Mouse (Mus musculus) CH12.LX (cell line): ENCODE results near the gene Nfatc2. TPM values are rescaled to one million over a fixed set of nuclear protein-coding genes. Genes with fewer than 3 reads are reported as not detected.

Source experiments
- DNase-seq: peaks from one replicate; pipeline ENCODE4 v3.0.0-alpha.2; 2013; ENCODE audit errors: extremely low read depth
- H3K27ac ChIP-seq: 2 replicates; pipeline ENCODE4 v1.5.1; 2012; ENCODE audit warnings: low read depth, mild to moderate bottlenecking, control low read depth, moderate library complexity; ENCODE audit not compliant: insufficient read depth
- H3K27me3 ChIP-seq: replicated peaks from 2 replicates; pipeline ENCODE3; 2012; ENCODE audit warnings: inconsistent platforms
- H3K36me3 ChIP-seq, 2 experiments: replicated peaks in 1 of 2; 2 replicates each; pipeline versions ENCODE3 to v1.6.1; 2012; ENCODE audit warnings: inconsistent platforms in 1 of 2, low read length in 1 of 2, mild to moderate bottlenecking in 1 of 2, mixed read lengths in 1 of 2, moderate library complexity in 1 of 2; ENCODE audit not compliant: control insufficient read depth in 1 of 2, insufficient read depth in 1 of 2
- H3K4me1 ChIP-seq, 2 experiments: 2 replicates each; pipeline ENCODE4 v1.6.1; 2012; ENCODE audit warnings: inconsistent platforms in 1 of 2, moderate library complexity in 1 of 2; ENCODE audit not compliant: insufficient read depth in 2 of 2, control insufficient read depth in 1 of 2
- H3K4me2 ChIP-seq: 2 replicates; pipeline ENCODE4 v1.6.1; 2012; ENCODE audit warnings: low read depth, mild to moderate bottlenecking, control low read depth; ENCODE audit not compliant: poor library complexity, insufficient read depth, severe bottlenecking
- H3K4me3 ChIP-seq, 3 experiments: fragments of 150-350 bp in 1 of 3; sonication (generic) in 1 of 3; replicated peaks in 1 of 3; 2 replicates each; pipeline versions ENCODE3 to v1.5.1; 2011 to 2012; ENCODE audit warnings: low read depth in 2 of 3, low read length in 2 of 3, mild to moderate bottlenecking in 2 of 3, moderate library complexity in 2 of 3, control low read depth in 1 of 3, improper control_type of control experiment in 1 of 3, inconsistent platforms in 1 of 3, mixed read lengths in 1 of 3; ENCODE audit not compliant: poor library complexity in 1 of 3
- H3K79me2 ChIP-seq: replicated peaks from 2 replicates; pipeline ENCODE4 v1.6.1; 2012; ENCODE audit warnings: mild to moderate bottlenecking, moderate library complexity; ENCODE audit not compliant: control insufficient read depth, poor library complexity, insufficient read depth, severe bottlenecking; ENCODE audit errors: extremely low read depth
- H3K9ac ChIP-seq: 2 replicates; pipeline ENCODE4 v1.6.1; 2012; ENCODE audit warnings: low read depth, mild to moderate bottlenecking, control low read depth, moderate library complexity; ENCODE audit not compliant: insufficient read depth
- H3K9me3 ChIP-seq: replicated peaks from 2 replicates; pipeline ENCODE3; 2012; ENCODE audit warnings: low read length, inconsistent platforms, mixed read lengths
- BHLHE40 ChIP-seq: IDR thresholded peaks from 2 replicates; pipeline ENCODE4 v1.6.1; 2011; ENCODE audit warnings: mild to moderate bottlenecking, low read depth, low read length, improper control_type of control experiment
- CHD1 ChIP-seq: IDR thresholded peaks from 2 replicates; pipeline ENCODE4 v1.6.1; 2012; ENCODE audit warnings: low read depth, low read length, improper control_type of control experiment, inconsistent platforms
- CHD2 ChIP-seq: IDR thresholded peaks from 2 replicates; pipeline ENCODE4 v1.6.1; 2011; ENCODE audit warnings: low read length, improper control_type of control experiment
- CTCF ChIP-seq, 2 experiments: IDR thresholded peaks in 1 of 2; conservative IDR thresholded peaks in 1 of 2; 2 replicates each; pipeline ENCODE4 v1.5.1; 2011 to 2012; ENCODE audit warnings: low read depth in 2 of 2, low read length in 2 of 2, improper control_type of control experiment in 1 of 2, inconsistent platforms in 1 of 2, mild to moderate bottlenecking in 1 of 2, moderate library complexity in 1 of 2
- IRF4 ChIP-seq: IDR thresholded peaks from 2 replicates; pipeline ENCODE4 v1.6.1; 2014; ENCODE audit warnings: low read depth, mild to moderate bottlenecking, inconsistent platforms, low read length, improper control_type of control experiment
- JUN ChIP-seq: IDR thresholded peaks from 2 replicates; pipeline ENCODE4 v1.6.1; 2011; ENCODE audit warnings: low read depth, mild to moderate bottlenecking, low read length, improper control_type of control experiment, moderate library complexity; ENCODE audit not compliant: insufficient read depth
- MAZ ChIP-seq: IDR thresholded peaks from 2 replicates; pipeline ENCODE4 v1.6.1; 2012; ENCODE audit warnings: low read depth, mild to moderate bottlenecking, inconsistent platforms, low read length, improper control_type of control experiment, moderate library complexity
- MEF2A ChIP-seq: IDR thresholded peaks from 2 replicates; pipeline ENCODE4 v1.6.1; 2014; ENCODE audit warnings: low read depth, mild to moderate bottlenecking, inconsistent platforms, low read length, improper control_type of control experiment, borderline replicate concordance
- MXI1 ChIP-seq: IDR thresholded peaks from 2 replicates; pipeline ENCODE4 v1.6.1; 2011; ENCODE audit warnings: mild to moderate bottlenecking, low read depth, low read length, improper control_type of control experiment
- MYC ChIP-seq: IDR thresholded peaks from 2 replicates; pipeline ENCODE4 v1.6.1; 2011; ENCODE audit warnings: low read depth, mild to moderate bottlenecking, improper control_type of control experiment, low read length
- RAD21 ChIP-seq: IDR thresholded peaks from 2 replicates; pipeline ENCODE4 v1.6.1; 2011; ENCODE audit warnings: low read depth, mild to moderate bottlenecking, low read length, improper control_type of control experiment, moderate library complexity
- SIN3A ChIP-seq: IDR thresholded peaks from 2 replicates; pipeline ENCODE4 v1.6.1; 2012; ENCODE audit warnings: low read length, improper control_type of control experiment, inconsistent platforms
- UBTF ChIP-seq: IDR thresholded peaks from 2 replicates; pipeline ENCODE4 v1.6.1; 2012; ENCODE audit warnings: low read depth, mild to moderate bottlenecking, inconsistent platforms, low read length, improper control_type of control experiment, moderate library complexity
- USF2 ChIP-seq: conservative IDR thresholded peaks from 2 replicates; pipeline ENCODE4 v1.6.1; 2011; ENCODE audit warnings: low read depth, low read length, improper control_type of control experiment
- ZNF384 ChIP-seq: IDR thresholded peaks from 2 replicates; pipeline ENCODE4 v1.6.1; 2012; ENCODE audit warnings: low read depth, low read length, improper control_type of control experiment, inconsistent platforms
- dilution Hi-C: fragments of 300-500 bp; cut with MboI; formaldehyde crosslinking; loops from 2 replicates; pipeline ENCODE4 v1.14.3; 2020; ENCODE audit warnings: low sequenced_read_pairs; ENCODE audit not compliant: extremely low pct_unique_long_range_greater_than_20kb, extremely low pct_ligation_motif_present
- in situ Hi-C: fragments of 300-500 bp; cut with MboI; formaldehyde crosslinking; loops from 3 replicates; pipeline ENCODE4 v1.14.3; 2019; ENCODE audit warnings: low sequenced_read_pairs, low pct_ligation_motif_present, low pct_unique_long_range_greater_than_20kb, mixed read lengths
- polyA plus RNA-seq: library from polyadenylated mRNA; unstranded; fragments of >175 nt; gene quantifications from 2 replicates; pipeline ENCODE4 v1.2.1, GENCODE M21; 2012; ENCODE audit warnings: low read depth; ENCODE audit not compliant: insufficient read length
- total RNA-seq, 2 experiments: library from RNA; depleted of rRNA; stranded (reverse); fragments of 300-350 nt in 1 of 2; fragments of >200 nt in 1 of 2; gene quantifications; 2 replicates each; pipeline ENCODE4 v1.2.3; 2012 to 2014

Gene Nfatc2
- total and polyA plus RNA-seq, 3 experiments: 1.8 to 4.8 (median 3.6) TPM

DNA sequence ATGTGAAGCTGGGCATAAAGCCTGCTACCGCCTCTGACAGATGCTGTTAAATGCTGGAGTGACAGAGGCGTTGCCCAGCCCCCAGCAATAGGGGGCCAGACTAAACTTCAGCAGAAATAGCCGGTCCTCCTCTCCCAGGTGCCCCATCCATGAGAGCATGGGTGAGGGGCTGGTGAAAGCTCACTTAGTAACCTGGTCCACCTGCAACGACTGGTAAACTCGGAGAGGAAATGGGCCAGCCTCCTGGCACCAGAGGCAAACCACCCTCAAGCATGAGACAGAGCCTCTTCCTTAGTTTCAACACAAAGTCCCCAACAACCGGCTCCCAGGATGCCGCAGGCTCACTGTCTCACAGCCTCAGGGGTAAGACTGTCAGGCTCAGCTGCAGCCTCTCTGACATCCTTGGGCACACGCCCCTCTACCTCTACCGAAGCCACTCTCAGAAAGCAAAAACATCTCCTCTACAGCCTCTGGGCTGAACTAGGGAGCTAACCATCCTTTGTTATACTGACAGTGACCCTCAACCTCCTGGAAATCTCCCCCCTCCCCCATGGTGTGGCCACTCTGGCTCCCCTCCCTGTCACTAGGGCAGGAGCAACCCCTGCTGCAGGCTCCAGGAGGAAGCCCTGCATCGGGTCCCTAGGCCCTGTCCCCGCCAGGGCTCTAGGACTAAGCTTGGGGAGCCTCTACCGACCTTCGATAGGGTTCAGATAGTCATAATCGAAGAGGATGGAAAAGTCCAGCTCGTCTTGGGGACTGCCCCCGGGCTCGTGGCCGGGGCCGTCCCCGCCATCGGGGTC, 11.9 kb downstream of the Nfatc2 start:
- peak overlapping the region; percentile 79 for H3K4me2 ChIP-seq
- TF ChIP-seq USF2: no peak
- TF ChIP-seq IRF4: 0 out of 2 replicates have a peak, but pooled peaks have one; percentile 43
- no peak for TF ChIP-seq MYC
- no peak for TF ChIP-seq CHD2
- TF ChIP-seq UBTF: peak; percentile 92
- peak; percentile 70; the same call in 1 of the 2 replicates for TF ChIP-seq MXI1
- TF ChIP-seq JUN: no peak
- TF ChIP-seq MAZ: peak; percentile 16; the same call in 1 of the 2 replicates
- TF ChIP-seq SIN3A: peak; percentile 23; the same call in 1 of the 2 replicates
- peak; percentile 31; the same call in 1 of the 2 replicates for TF ChIP-seq BHLHE40
- no peak; the same call in 1 of the 2 replicates for TF ChIP-seq MEF2A
- TF ChIP-seq CTCF (conservative IDR thresholded peaks at IDR 0.05 in 1 of 2, IDR thresholded peaks at IDR 0.05 in 1 of 2; ENCODE audit: low read depth in 2 of 2, low read length in 2 of 2): peak in 1 of 2 experiments; percentile 6; a peak in 1 of 4 replicates
- TF ChIP-seq RAD21: no peak
- DNase-seq: peak; percentile 49
- H3K79me2 ChIP-seq: peaks cover 4% of the 10 kb centered on the region; the same call in 1 of the 2 replicates
- in situ Hi-C loops (loop anchor here (5.0 kb wide), 1 partner anchor 117 kb away; no protein-coding TSS in a partner anchor), dilution Hi-C loops (no loop called here)
- peak overlapping the region; percentile 53 for H3K9ac ChIP-seq
- H3K4me1 ChIP-seq: peaks cover 18 to 61% of the 10 kb centered on the region in 2 experiments
- peaks cover 0 to 24% of the 10 kb centered on the region in 2 experiments for H3K36me3 ChIP-seq
- H3K4me3 ChIP-seq: peak overlapping the region; percentile 69 to 74 (median 69)
- no peaks in the 10 kb centered on the region for H3K9me3 ChIP-seq
- no peaks in the 10 kb centered on the region for H3K27me3 ChIP-seq
- peak overlapping the region; percentile 54; the same call in 1 of the 2 replicates for H3K27ac ChIP-seq

DNA sequence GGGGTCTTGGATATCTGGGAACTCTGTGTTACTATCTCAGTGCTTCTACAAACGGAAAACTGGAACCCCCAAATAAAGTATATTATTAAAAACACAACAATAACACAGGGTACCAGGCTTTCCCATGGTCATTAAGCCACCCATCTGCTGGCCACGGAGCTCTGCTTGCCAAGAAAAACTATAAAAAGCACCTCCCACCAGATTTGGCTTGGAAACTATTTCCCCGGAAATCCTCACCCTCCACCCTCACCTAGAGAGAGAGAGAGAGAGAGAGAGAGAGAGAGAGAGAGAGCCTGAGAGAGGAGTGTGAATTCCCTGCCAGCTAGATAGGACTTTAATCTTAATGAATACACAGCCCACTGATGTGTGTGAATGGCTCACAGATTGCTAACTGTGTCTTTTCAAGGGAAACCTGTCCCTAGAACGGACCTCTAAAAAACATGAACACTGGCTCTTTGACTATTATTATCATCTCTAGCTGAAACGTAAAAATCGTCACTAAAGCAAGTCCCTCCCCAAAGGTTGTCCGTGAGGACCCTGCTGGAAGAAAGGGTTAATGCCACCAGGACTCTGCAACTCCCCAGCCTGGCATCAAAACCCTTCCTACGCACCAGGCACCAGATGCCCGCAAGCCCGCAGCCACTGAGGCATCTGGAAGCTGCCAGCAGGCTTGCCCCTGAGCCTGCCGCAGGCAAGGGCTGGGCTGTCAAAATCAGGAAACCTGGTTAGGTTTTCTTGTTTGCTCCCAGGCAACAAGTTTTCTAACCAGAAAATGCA, 12.7 kb downstream of the Nfatc2 start:
- dilution Hi-C loops: no loop called here
- Histone ChIP-seq H3K79me2 (peaks cover 4% of the 10 kb centered on the region; the same call in 1 of the 2 replicates), H3K9ac (peak overlapping the region; percentile 53; the same call in 1 of the 2 replicates), H3K4me3 (peak overlapping the region; percentile 69 to 74 (median 69)), H3K4me2 (peak overlapping the region; percentile 79), H3K36me3 (peaks cover 0 to 26% of the 10 kb centered on the region in 2 experiments), H3K27ac (no peak overlapping the region), H3K9me3 (no peaks in the 10 kb centered on the region), H3K4me1 (peaks cover 21 to 69% of the 10 kb centered on the region in 2 experiments), H3K27me3 (no peaks in the 10 kb centered on the region)
- DNase-seq: no peak
- TF ChIP-seq SIN3A: peak; percentile 47; the same call in 1 of the 2 replicates
- 0 out of 2 replicates have a peak, but pooled peaks have one; percentile 43 for TF ChIP-seq CHD1
- no peak for TF ChIP-seq ZNF384
- in situ Hi-C loops: no loop called here
